Mouse (Mus musculus) CH12.LX (cell line): Measurements from ENCODE around the gene Btbd2. TPM values are rescaled to one million over a fixed set of nuclear protein-coding genes. Genes with fewer than 3 reads are reported as not detected.

ENCODE experiments used
- DNase-seq: peaks from one replicate; pipeline ENCODE4 v3.0.0-alpha.2; 2013; ENCODE audit errors: extremely low read depth
- H3K27ac ChIP-seq: 2 replicates; pipeline ENCODE4 v1.5.1; 2012; ENCODE audit warnings: low read depth, mild to moderate bottlenecking, control low read depth, moderate library complexity; ENCODE audit not compliant: insufficient read depth
- H3K27me3 ChIP-seq: replicated peaks from 2 replicates; pipeline ENCODE3; 2012; ENCODE audit warnings: inconsistent platforms
- H3K36me3 ChIP-seq, 2 experiments: replicated peaks in 1 of 2; 2 replicates each; pipeline versions ENCODE3 to v1.6.1; 2012; ENCODE audit warnings: inconsistent platforms in 1 of 2, low read length in 1 of 2, mild to moderate bottlenecking in 1 of 2, mixed read lengths in 1 of 2, moderate library complexity in 1 of 2; ENCODE audit not compliant: control insufficient read depth in 1 of 2, insufficient read depth in 1 of 2
- H3K4me1 ChIP-seq, 2 experiments: 2 replicates each; pipeline ENCODE4 v1.6.1; 2012; ENCODE audit warnings: inconsistent platforms in 1 of 2, moderate library complexity in 1 of 2; ENCODE audit not compliant: insufficient read depth in 2 of 2, control insufficient read depth in 1 of 2
- H3K4me2 ChIP-seq: 2 replicates; pipeline ENCODE4 v1.6.1; 2012; ENCODE audit warnings: low read depth, mild to moderate bottlenecking, control low read depth; ENCODE audit not compliant: poor library complexity, insufficient read depth, severe bottlenecking
- H3K4me3 ChIP-seq, 3 experiments: fragments of 150-350 bp in 1 of 3; sonication (generic) in 1 of 3; replicated peaks in 1 of 3; 2 replicates each; pipeline versions ENCODE3 to v1.5.1; 2011 to 2012; ENCODE audit warnings: low read depth in 2 of 3, low read length in 2 of 3, mild to moderate bottlenecking in 2 of 3, moderate library complexity in 2 of 3, control low read depth in 1 of 3, improper control_type of control experiment in 1 of 3, inconsistent platforms in 1 of 3, mixed read lengths in 1 of 3; ENCODE audit not compliant: poor library complexity in 1 of 3
- H3K79me2 ChIP-seq: replicated peaks from 2 replicates; pipeline ENCODE4 v1.6.1; 2012; ENCODE audit warnings: mild to moderate bottlenecking, moderate library complexity; ENCODE audit not compliant: control insufficient read depth, poor library complexity, insufficient read depth, severe bottlenecking; ENCODE audit errors: extremely low read depth
- H3K9ac ChIP-seq: 2 replicates; pipeline ENCODE4 v1.6.1; 2012; ENCODE audit warnings: low read depth, mild to moderate bottlenecking, control low read depth, moderate library complexity; ENCODE audit not compliant: insufficient read depth
- H3K9me3 ChIP-seq: replicated peaks from 2 replicates; pipeline ENCODE3; 2012; ENCODE audit warnings: low read length, inconsistent platforms, mixed read lengths
- CHD2 ChIP-seq: IDR thresholded peaks from 2 replicates; pipeline ENCODE4 v1.6.1; 2011; ENCODE audit warnings: low read length, improper control_type of control experiment
- CTCF ChIP-seq, 2 experiments: IDR thresholded peaks in 1 of 2; conservative IDR thresholded peaks in 1 of 2; 2 replicates each; pipeline ENCODE4 v1.5.1; 2011 to 2012; ENCODE audit warnings: low read depth in 2 of 2, low read length in 2 of 2, improper control_type of control experiment in 1 of 2, inconsistent platforms in 1 of 2, mild to moderate bottlenecking in 1 of 2, moderate library complexity in 1 of 2
- ETS1 ChIP-seq: conservative IDR thresholded peaks from 2 replicates; pipeline ENCODE4 v1.6.1; 2012; ENCODE audit warnings: low read depth, mild to moderate bottlenecking, inconsistent platforms, low read length, improper control_type of control experiment, moderate library complexity
- IRF4 ChIP-seq: IDR thresholded peaks from 2 replicates; pipeline ENCODE4 v1.6.1; 2014; ENCODE audit warnings: low read depth, mild to moderate bottlenecking, inconsistent platforms, low read length, improper control_type of control experiment
- KAT2A ChIP-seq: IDR thresholded peaks from 2 replicates; pipeline ENCODE4 v1.6.1; 2012; ENCODE audit warnings: low read length, improper control_type of control experiment, inconsistent platforms; ENCODE audit not compliant: insufficient replicate concordance
- MAFK ChIP-seq: IDR thresholded peaks from 2 replicates; pipeline ENCODE4 v1.6.1; 2011; ENCODE audit warnings: low read length, improper control_type of control experiment; ENCODE audit not compliant: insufficient replicate concordance
- RAD21 ChIP-seq: IDR thresholded peaks from 2 replicates; pipeline ENCODE4 v1.6.1; 2011; ENCODE audit warnings: low read depth, mild to moderate bottlenecking, low read length, improper control_type of control experiment, moderate library complexity
- SMC3 ChIP-seq: IDR thresholded peaks from 2 replicates; pipeline ENCODE4 v1.6.1; 2011; ENCODE audit warnings: low read depth, low read length, improper control_type of control experiment
- TBP ChIP-seq: conservative IDR thresholded peaks from 2 replicates; pipeline ENCODE4 v1.6.1; 2011; ENCODE audit warnings: low read depth, low read length, improper control_type of control experiment
- TCF12 ChIP-seq: IDR thresholded peaks from 2 replicates; pipeline ENCODE4 v1.6.1; 2014; ENCODE audit warnings: low read depth, mild to moderate bottlenecking, inconsistent platforms, low read length, improper control_type of control experiment
- dilution Hi-C: fragments of 300-500 bp; cut with MboI; formaldehyde crosslinking; loops from 2 replicates; pipeline ENCODE4 v1.14.3; 2020; ENCODE audit warnings: low sequenced_read_pairs; ENCODE audit not compliant: extremely low pct_unique_long_range_greater_than_20kb, extremely low pct_ligation_motif_present
- in situ Hi-C: fragments of 300-500 bp; cut with MboI; formaldehyde crosslinking; loops from 3 replicates; pipeline ENCODE4 v1.14.3; 2019; ENCODE audit warnings: low sequenced_read_pairs, low pct_ligation_motif_present, low pct_unique_long_range_greater_than_20kb, mixed read lengths
- polyA plus RNA-seq: library from polyadenylated mRNA; unstranded; fragments of >175 nt; gene quantifications from 2 replicates; pipeline ENCODE4 v1.2.1, GENCODE M21; 2012; ENCODE audit warnings: low read depth; ENCODE audit not compliant: insufficient read length
- total RNA-seq, 2 experiments: library from RNA; depleted of rRNA; stranded (reverse); fragments of 300-350 nt in 1 of 2; fragments of >200 nt in 1 of 2; gene quantifications; 2 replicates each; pipeline ENCODE4 v1.2.3; 2012 to 2014

Btbd2 gene
- total and polyA plus RNA-seq, 3 experiments: 11.1 to 26.2 (median 19.4) TPM

DNA sequence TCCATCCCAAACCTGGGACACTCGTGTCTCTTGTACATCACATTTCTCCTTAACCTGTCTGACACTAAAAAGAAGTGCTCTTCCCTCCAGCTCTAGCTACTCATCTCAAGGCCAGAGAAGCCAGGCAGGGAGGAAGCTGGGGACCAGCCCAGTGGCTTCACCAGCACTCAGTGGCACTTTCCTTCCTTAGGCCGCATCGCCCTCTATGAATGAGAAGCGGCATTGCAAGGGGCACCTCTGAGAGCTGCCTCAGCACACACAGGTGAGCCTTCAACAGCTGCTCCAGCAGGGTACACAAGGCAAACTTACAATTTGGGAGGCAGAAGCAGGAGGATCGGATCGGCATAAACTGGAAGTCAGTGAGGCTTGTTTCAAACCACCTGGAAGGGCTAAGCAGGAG is 27.3 kb upstream of the Btbd2 start:
- Histone ChIP-seq H3K9ac (no peak overlapping the region), H3K36me3 (peaks cover 30 to 58% of the 10 kb centered on the region in 2 experiments)

DNA sequence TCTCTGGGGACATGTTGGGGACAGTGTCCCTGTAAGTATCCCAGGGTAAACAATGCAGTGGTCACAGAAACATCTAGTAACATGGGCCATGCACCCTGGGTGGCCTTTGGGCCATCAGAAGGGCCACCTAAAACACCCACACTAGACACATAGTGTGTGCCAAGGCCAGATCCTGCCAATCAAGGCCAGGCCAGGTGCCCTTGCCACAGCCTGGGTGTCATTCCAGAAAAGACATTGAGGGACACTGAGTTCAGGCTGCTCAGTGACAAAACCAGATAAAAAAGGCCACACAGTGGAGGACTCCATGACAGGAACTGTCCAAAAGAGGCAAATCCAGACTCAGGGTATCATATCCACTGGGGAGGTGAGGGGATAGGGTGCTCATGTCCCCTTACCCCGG is 26.8 kb upstream of the Btbd2 start:
- dilution Hi-C loops: no loop called here

More for the DNA sequence above, 27.3 kb upstream of the Btbd2 start:
- Histone ChIP-seq H3K4me1 (peaks cover 10 to 53% of the 10 kb centered on the region in 2 experiments), H3K4me3 (no peak overlapping the region), H3K27me3 (no peaks in the 10 kb centered on the region), H3K79me2 (no peaks in the 10 kb centered on the region), H3K9me3 (no peaks in the 10 kb centered on the region), H3K4me2 (no peak overlapping the region), H3K27ac (no peak overlapping the region)
- DNase-seq: peak; percentile 74
- in situ Hi-C loops (loop anchor here (5.0 to 25.0 kb wide), 2 partner anchors 72 to 247 kb away; partner anchors contain the start of gene Tcf3), dilution Hi-C loops (no loop called here)
- TF ChIP-seq IRF4 (no peak), RAD21 (peak; percentile 90), SMC3 (peak; percentile 80), CTCF (conservative IDR thresholded peaks at IDR 0.05 in 1 of 2, IDR thresholded peaks at IDR 0.05 in 1 of 2; ENCODE audit: low read depth in 2 of 2, low read length in 2 of 2) (peak; percentile 62 to 89)

GRCm38 (mm10) chr10:80682003-80682402 is 25.1 kb upstream of the Btbd2 start:
- Histone ChIP-seq H3K4me3 (no peak overlapping the region), H3K4me1 (peaks cover 20 to 70% of the 10 kb centered on the region in 2 experiments), H3K4me2 (no peak overlapping the region), H3K27me3 (no peaks in the 10 kb centered on the region), H3K9me3 (no peaks in the 10 kb centered on the region), H3K36me3 (peaks cover 22 to 42% of the 10 kb centered on the region in 2 experiments), H3K9ac (no peak overlapping the region), H3K27ac (no peak overlapping the region), H3K79me2 (no peaks in the 10 kb centered on the region)
- in situ Hi-C loops (loop anchor here (5.0 to 25.0 kb wide), 2 partner anchors 70 to 245 kb away; partner anchors contain the start of gene Tcf3), dilution Hi-C loops (no loop called here)
- DNase-seq: peak; percentile 72
- TF ChIP-seq MAFK (no peak), ETS1 (0 out of 2 replicates have a peak, but pooled peaks have one; percentile 27)

More for the DNA sequence above, 26.8 kb upstream of the Btbd2 start:
- H3K4me1 ChIP-seq: peaks cover 14 to 57% of the 10 kb centered on the region in 2 experiments
- H3K9ac ChIP-seq: no peak overlapping the region
- no peaks in the 10 kb centered on the region for H3K9me3 ChIP-seq
- H3K27me3 ChIP-seq: no peaks in the 10 kb centered on the region
- no peak overlapping the region for H3K4me2 ChIP-seq
- in situ Hi-C loops: loop anchor here (5.0 to 25.0 kb wide), 2 partner anchors 71 to 246 kb away; partner anchors contain the start of gene Tcf3
- no peak for DNase-seq
- no peak overlapping the region for H3K27ac ChIP-seq
- TF ChIP-seq CHD2 (no peak), TCF12 (no peak), TBP (no peak), KAT2A (no peak), IRF4 (no peak)
- no peaks in the 10 kb centered on the region for H3K79me2 ChIP-seq
- H3K4me3 ChIP-seq: no peak overlapping the region
- peaks cover 29 to 54% of the 10 kb centered on the region in 2 experiments for H3K36me3 ChIP-seq
